Comparison of ENCODE assay signal across 33 mouse cellular contexts in genomic region chr3:148434033-148434432, GRCm38 (mm10).
"Had no signal": no experiment of that assay in that cellular context is flagged by ENCODE, and none has a peak within 500 bp of the region (broad histone marks: within the 10 kb centered on the region; RNA-seq: fewer than 3 reads in every experiment).

No protein-coding gene starts in this region.

- H3K4me3 ChIP-seq: heart, embryonic 12.5 days; heart, embryonic 13.5 days; heart, embryonic 15.5 days; hindbrain, embryonic 10.5 days; hindbrain, embryonic 12.5 days; hindbrain, embryonic 13.5 days; hindbrain, embryonic 15.5 days; intestine, embryonic 15.5 days; kidney, embryonic 15.5 days; layer of hippocampus, adult 2 months; left cerebral cortex, adult 2 months had no signal

- H3K4me2 ChIP-seq: heart, embryonic 11.5 days; heart, embryonic 12.5 days; heart, embryonic 13.5 days; heart, embryonic 15.5 days; hindbrain, embryonic 12.5 days; hindbrain, embryonic 13.5 days; hindbrain, embryonic 14.5 days; hindbrain, embryonic 15.5 days; intestine, embryonic 15.5 days; kidney, embryonic 15.5 days had no signal

- DNase-seq: heart, postnatal 14 days; heart, postnatal 36 days; kidney, adult 11 months; kidney, adult 18-20 months; kidney, adult 2 months; kidney, adult 8-10 months; kidney, adult 9 months; kidney, postnatal 10 days; kidney, postnatal 14 days; kidney, postnatal 25 days; kidney, postnatal 36 days; kidney, postnatal 4 days; layer of hippocampus, adult 9-11 months; layer of hippocampus, postnatal 36 days had no signal

- H3K36me3 ChIP-seq: heart, embryonic 12.5 days; heart, embryonic 13.5 days; heart, embryonic 15.5 days; hindbrain, embryonic 10.5 days; hindbrain, embryonic 12.5 days; hindbrain, embryonic 13.5 days; hindbrain, embryonic 15.5 days; intestine, embryonic 15.5 days; kidney, embryonic 15.5 days had no signal

- ATAC-seq: hindbrain, embryonic 16.5 days; hindbrain, postnatal 0 days; inflammation-experienced regulatory T-cells, adult 6 months; intestine, embryonic 15.5 days; intestine, embryonic 16.5 days; intestine, postnatal 0 days had no signal

- H3K27me3 ChIP-seq: hindbrain, embryonic 12.5 days; hindbrain, embryonic 13.5 days; hindbrain, embryonic 15.5 days; intestine, embryonic 15.5 days; kidney, embryonic 15.5 days had no signal

- H3K9me3 ChIP-seq: heart, embryonic 12.5 days; heart, embryonic 13.5 days; heart, embryonic 15.5 days; hindbrain, embryonic 12.5 days; hindbrain, embryonic 13.5 days; hindbrain, embryonic 15.5 days; intestine, embryonic 15.5 days; kidney, embryonic 15.5 days had no signal

- H3K4me1 ChIP-seq: heart, embryonic 15.5 days; hindbrain, embryonic 12.5 days; hindbrain, embryonic 13.5 days; hindbrain, embryonic 15.5 days; intestine, embryonic 15.5 days; kidney, embryonic 15.5 days had no signal

- H3K27ac ChIP-seq: heart, embryonic 13.5 days; heart, embryonic 15.5 days; hindbrain, embryonic 10.5 days; hindbrain, embryonic 12.5 days; hindbrain, embryonic 13.5 days; hindbrain, embryonic 14.5 days; hindbrain, embryonic 15.5 days; hindbrain, postnatal 0 days; intestine, embryonic 15.5 days; kidney, embryonic 15.5 days; kidney, postnatal 0 days; layer of hippocampus, adult 2 months; left cerebral cortex, adult 2 months had no signal

- H3K9ac ChIP-seq: heart, embryonic 12.5 days; heart, embryonic 13.5 days; heart, embryonic 15.5 days; hindbrain, embryonic 12.5 days; hindbrain, embryonic 13.5 days; hindbrain, embryonic 14.5 days; hindbrain, embryonic 15.5 days; intestine, embryonic 15.5 days; kidney, embryonic 15.5 days had no signal
